Mouse (Mus musculus): ENCODE results near the gene Clec2l. TPM values are rescaled to one million over a fixed set of nuclear protein-coding genes. Genes with fewer than 3 reads are reported as not detected.

Gene Clec2l
- polyA plus RNA-seq, 1 experiment = 1.1 TPM

DNA sequence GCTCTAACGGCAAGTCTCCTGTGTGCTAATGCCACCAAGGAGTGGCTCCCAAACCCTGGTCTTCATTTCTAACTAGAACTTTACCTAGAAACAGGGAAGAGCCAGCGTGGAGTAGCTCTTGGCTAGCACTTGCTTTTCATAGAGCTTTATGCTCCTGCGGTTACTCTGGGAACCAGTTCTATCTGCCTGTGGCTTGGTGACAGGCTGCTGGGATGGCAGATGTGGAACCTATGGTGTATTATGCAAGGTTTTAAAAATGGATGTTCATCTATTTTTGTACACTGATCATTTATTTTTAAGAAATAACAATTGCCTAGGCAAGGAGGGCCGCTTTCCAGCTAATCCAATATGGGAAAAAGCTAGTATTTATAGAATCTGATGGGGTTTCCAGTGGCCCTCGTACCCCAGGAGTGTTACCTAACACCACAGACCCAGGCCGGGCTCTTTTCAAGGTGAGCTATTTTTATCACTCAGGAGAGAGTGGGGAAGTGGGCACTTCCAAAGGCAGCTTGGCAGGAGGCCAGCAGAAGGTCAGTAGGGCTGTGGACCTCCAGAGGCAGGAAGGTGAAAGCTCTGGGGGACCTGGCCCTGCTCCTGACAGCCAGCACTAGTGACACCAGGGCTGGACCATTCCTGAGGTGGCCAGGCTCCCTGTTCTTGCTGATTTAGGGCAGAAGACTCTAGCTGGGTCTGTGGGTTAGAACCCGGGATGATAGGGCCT is 41.6 kb downstream of the Clec2l start:
- DNase-seq = no peak
- H3K4me1 ChIP-seq (ENCODE audit: control insufficient read depth, insufficient read depth, low read length) = no peaks in the 10 kb centered on the region
- H3K4me3 ChIP-seq (replicated peaks; ENCODE audit: extremely low read depth, low read depth, low read length) = no peak overlapping the region
- TF ChIP-seq CTCF (IDR thresholded peaks at IDR 0.05; ENCODE audit: insufficient read depth, low read length) (no peak), POLR2A (IDR thresholded peaks at IDR 0.05; ENCODE audit: borderline replicate concordance, extremely low read depth, low read depth, low read length) (no peak)
- WGBS = 69% methylated on average over 7 of the region's 7 CpGs

GRCm38 (mm10) chr6:38710449-38710848 is 47.6 kb downstream of the Clec2l start:
- no peak overlapping the region for H3K4me3 ChIP-seq (replicated peaks; ENCODE audit: extremely low read depth, low read depth, low read length)
- DNase-seq = no peak
- 85% methylated on average over 3 of the region's 3 CpGs for WGBS
- H3K4me1 ChIP-seq (ENCODE audit: control insufficient read depth, insufficient read depth, low read length) = no peaks in the 10 kb centered on the region
- TF ChIP-seq CTCF (IDR thresholded peaks at IDR 0.05; ENCODE audit: insufficient read depth, low read length) (no peak), POLR2A (IDR thresholded peaks at IDR 0.05; ENCODE audit: borderline replicate concordance, extremely low read depth, low read depth, low read length) (no peak)

- DNase-seq = no peak
- no peak overlapping the region for H3K4me3 ChIP-seq (replicated peaks; ENCODE audit: extremely low read depth, low read depth, low read length)
- 86% methylated on average over 19 of the region's 19 CpGs for WGBS
- H3K4me1 ChIP-seq (ENCODE audit: control insufficient read depth, insufficient read depth, low read length) = no peaks in the 10 kb centered on the region
- no peak for TF ChIP-seq POLR2A (IDR thresholded peaks at IDR 0.05; ENCODE audit: borderline replicate concordance, extremely low read depth, low read depth, low read length)
- no peak for TF ChIP-seq CTCF (IDR thresholded peaks at IDR 0.05; ENCODE audit: insufficient read depth, low read length)
These were observed 51.4 kb downstream of the Clec2l start for GRCm38 (mm10) chr6:38713957-38714898.

DNA sequence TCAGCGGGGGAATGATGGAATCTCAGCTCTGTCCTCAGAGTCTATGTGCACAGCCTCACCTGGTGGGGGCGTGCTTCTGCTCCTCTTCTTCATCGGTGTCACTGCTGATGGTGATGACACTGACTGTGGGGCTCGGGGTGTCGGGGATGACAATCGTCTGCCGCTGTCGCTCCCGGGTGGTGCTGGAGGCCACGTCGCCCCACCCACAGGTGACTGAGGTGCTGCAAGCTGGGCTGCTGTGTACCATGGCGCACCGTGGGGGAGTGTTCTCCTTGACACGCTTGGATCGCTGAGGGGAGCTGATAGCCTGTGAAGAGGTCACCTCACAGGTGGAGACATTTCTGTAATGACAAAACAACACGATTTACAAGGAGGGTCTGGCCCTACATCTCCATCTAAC is 53.0 kb downstream of the Clec2l start:
- no peak for TF ChIP-seq POLR2A (IDR thresholded peaks at IDR 0.05; ENCODE audit: borderline replicate concordance, extremely low read depth, low read depth, low read length)
- no peak for TF ChIP-seq CTCF (IDR thresholded peaks at IDR 0.05; ENCODE audit: insufficient read depth, low read length)
- Histone ChIP-seq H3K4me1 (ENCODE audit: control insufficient read depth, insufficient read depth, low read length) (no peaks in the 10 kb centered on the region), H3K4me3 (replicated peaks; ENCODE audit: extremely low read depth, low read depth, low read length) (no peak overlapping the region)
- WGBS = 88% methylated on average over 16 of the region's 16 CpGs
- DNase-seq = no peak

- no peaks in the 10 kb centered on the region for H3K4me1 ChIP-seq (ENCODE audit: control insufficient read depth, insufficient read depth, low read length)
- WGBS = 92% methylated on average over 7 of the region's 7 CpGs
- H3K4me3 ChIP-seq (replicated peaks; ENCODE audit: extremely low read depth, low read depth, low read length) = no peak overlapping the region
- no peak for TF ChIP-seq POLR2A (IDR thresholded peaks at IDR 0.05; ENCODE audit: borderline replicate concordance, extremely low read depth, low read depth, low read length)
- no peak for TF ChIP-seq CTCF (IDR thresholded peaks at IDR 0.05; ENCODE audit: insufficient read depth, low read length)
- DNase-seq = no peak
These were observed 55.8 kb downstream of the Clec2l start for GRCm38 (mm10) chr6:38718625-38719024.

DNA sequence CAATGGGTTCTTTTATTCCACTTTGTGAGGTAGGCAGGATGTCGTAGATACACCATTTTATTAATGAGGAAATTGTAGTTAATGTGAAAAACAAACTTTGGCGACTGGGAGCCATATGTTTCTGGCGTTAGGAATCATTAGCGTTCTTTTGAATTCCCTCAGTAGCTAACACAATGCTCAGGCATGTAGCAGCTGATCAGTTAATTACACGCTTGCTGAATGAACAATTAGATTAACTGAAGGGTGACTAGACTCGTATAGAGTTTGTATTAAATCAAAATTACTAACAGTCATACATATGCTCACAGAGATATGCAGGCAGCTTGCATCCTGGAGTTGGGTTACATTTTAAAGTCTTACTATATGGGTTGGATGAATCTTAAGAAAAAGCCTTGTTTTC is 56.4 kb downstream of the Clec2l start:
- WGBS = 85% methylated on average over 6 of the region's 6 CpGs
- Histone ChIP-seq H3K4me3 (replicated peaks; ENCODE audit: extremely low read depth, low read depth, low read length) (no peak overlapping the region), H3K4me1 (ENCODE audit: control insufficient read depth, insufficient read depth, low read length) (no peaks in the 10 kb centered on the region)
- no peak for TF ChIP-seq POLR2A (IDR thresholded peaks at IDR 0.05; ENCODE audit: borderline replicate concordance, extremely low read depth, low read depth, low read length)
- no peak for TF ChIP-seq CTCF (IDR thresholded peaks at IDR 0.05; ENCODE audit: insufficient read depth, low read length)
- DNase-seq = no peak

GRCm38 (mm10) chr6:38721361-38721760 is 58.5 kb downstream of the Clec2l start:
- H3K4me1 ChIP-seq (ENCODE audit: control insufficient read depth, insufficient read depth, low read length) = no peaks in the 10 kb centered on the region
- no peak overlapping the region for H3K4me3 ChIP-seq (replicated peaks; ENCODE audit: extremely low read depth, low read depth, low read length)
- no peak for TF ChIP-seq POLR2A (IDR thresholded peaks at IDR 0.05; ENCODE audit: borderline replicate concordance, extremely low read depth, low read depth, low read length)
- TF ChIP-seq CTCF (IDR thresholded peaks at IDR 0.05; ENCODE audit: insufficient read depth, low read length) = no peak
- 82% methylated on average over 1 of the region's 1 CpGs for WGBS
- no peak for DNase-seq

DNA sequence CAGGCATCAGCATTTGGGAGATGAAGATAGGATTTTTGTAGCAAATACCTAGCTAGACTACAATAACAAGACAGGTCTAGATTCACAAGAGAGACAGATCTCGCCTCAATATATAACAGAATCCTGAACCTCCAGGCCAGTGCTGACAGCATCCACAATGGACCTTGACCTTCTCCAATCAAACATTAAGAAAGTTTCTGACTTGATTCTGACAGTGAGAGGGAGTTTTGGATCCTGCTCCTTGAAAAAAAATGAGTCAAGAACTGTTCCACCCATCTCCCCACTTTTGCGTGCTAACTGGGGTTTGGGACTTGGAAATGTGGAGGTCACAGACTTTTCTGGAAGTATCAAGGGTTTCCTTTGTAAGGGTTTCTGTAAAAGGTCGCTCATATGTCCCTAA is 62.6 kb downstream of the Clec2l start:
- 97% methylated on average over 3 of the region's 3 CpGs for WGBS
- Histone ChIP-seq H3K4me3 (replicated peaks; ENCODE audit: extremely low read depth, low read depth, low read length) (no peak overlapping the region), H3K4me1 (ENCODE audit: control insufficient read depth, insufficient read depth, low read length) (no peaks in the 10 kb centered on the region)
- no peak for DNase-seq
- TF ChIP-seq POLR2A (IDR thresholded peaks at IDR 0.05; ENCODE audit: borderline replicate concordance, extremely low read depth, low read depth, low read length) (no peak), CTCF (IDR thresholded peaks at IDR 0.05; ENCODE audit: insufficient read depth, low read length) (no peak)

Other genes starting within 250 kb of the Clec2l start
- 6.1 and 7.8 TPM in 2 replicates for gene Ubn2, start 229.1 kb upstream of the Clec2l start, polyA plus RNA-seq (2012; rRNA removed)
- 147 and 171 TPM in 2 replicates for gene Fmc1, start 129.6 kb upstream of the Clec2l start, polyA plus RNA-seq (2012; rRNA removed)
- 33.6 and 39.0 TPM in 2 replicates for gene Luc7l2, start 111.7 kb upstream of the Clec2l start, polyA plus RNA-seq (2012; rRNA removed)
- 4.0 and 5.3 TPM in 2 replicates for gene Klrg2, start 25.8 kb upstream of the Clec2l start, polyA plus RNA-seq (2012; rRNA removed)
- 7.3 and 9.1 TPM in 2 replicates for gene Tbxas1, start 212.3 kb downstream of the Clec2l start, polyA plus RNA-seq (2012; rRNA removed)
- 54.8 and 56.1 TPM in 2 replicates for gene Hipk2, start 213.1 kb downstream of the Clec2l start, polyA plus RNA-seq (2012; rRNA removed)